Mouse (Mus musculus) left cerebral cortex, adult 9 months (tissue): Measurements from ENCODE around the gene Ada.
A peak's percentile ranks its signal among the peaks of the same experiment; 100 is the strongest.

Experiments
- DNase-seq, 2 experiments: peaks; one replicate each; pipeline ENCODE4 v3.0.0; 2022; ENCODE audit warnings: low spot score in 2 of 2

Ada gene

DNA sequence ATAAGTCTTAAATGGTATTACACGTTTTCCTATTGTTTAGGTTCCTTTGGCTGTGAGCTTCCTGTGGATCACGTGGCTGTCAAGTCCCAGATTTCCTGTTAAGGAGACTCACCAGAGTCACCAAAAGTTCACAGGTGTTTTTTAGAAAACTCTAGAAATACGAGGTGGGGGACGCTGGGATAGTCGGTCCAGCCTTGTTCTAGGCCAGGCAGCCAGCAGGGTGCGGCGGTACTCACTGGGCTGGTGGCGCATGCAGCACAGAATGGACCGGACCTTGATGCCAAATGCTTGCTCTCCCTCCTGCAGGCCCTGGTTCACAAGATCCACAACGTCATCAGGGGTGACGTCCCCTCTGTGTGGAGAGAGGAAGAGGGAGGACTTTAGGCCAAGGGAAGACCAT, 18.0 kb downstream of the Ada start:
- DNase-seq: no peak

DNA sequence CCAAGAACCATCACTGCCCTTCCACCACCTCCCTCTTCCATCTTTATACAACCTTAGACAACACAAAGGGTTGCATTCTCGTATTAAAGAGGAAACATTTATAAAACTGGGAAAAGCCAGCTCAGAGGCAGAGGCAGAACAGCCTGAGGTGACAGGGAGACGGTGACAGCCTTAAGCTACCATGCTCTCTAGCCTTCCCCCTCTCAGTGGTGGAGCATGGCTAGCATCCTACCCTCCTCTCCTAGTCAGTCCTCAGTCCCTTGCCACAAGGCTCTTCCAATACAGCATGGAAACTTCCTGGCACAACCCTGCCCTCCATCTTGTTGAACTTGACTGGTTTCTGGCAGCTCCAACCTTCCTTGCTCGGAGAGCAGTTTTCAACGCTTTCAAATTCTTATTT, 21.7 kb downstream of the Ada start:
- DNase-seq: no peak

- no peak for DNase-seq
These were observed 23.2 kb downstream of the Ada start for GRCm38 (mm10) chr2:163726766-163727393.

GRCm38 (mm10) chr2:163722550-163722949, 27.5 kb downstream of the Ada start:
- peak; percentile 55 to 69 for DNase-seq

- DNase-seq: no peak
These were observed 30.4 kb downstream of the Ada start for GRCm38 (mm10) chr2:163719616-163720015.

GRCm38 (mm10) chr2:163718951-163719603, 31.0 kb downstream of the Ada start:
- peak; percentile 52 to 84 for DNase-seq

DNA sequence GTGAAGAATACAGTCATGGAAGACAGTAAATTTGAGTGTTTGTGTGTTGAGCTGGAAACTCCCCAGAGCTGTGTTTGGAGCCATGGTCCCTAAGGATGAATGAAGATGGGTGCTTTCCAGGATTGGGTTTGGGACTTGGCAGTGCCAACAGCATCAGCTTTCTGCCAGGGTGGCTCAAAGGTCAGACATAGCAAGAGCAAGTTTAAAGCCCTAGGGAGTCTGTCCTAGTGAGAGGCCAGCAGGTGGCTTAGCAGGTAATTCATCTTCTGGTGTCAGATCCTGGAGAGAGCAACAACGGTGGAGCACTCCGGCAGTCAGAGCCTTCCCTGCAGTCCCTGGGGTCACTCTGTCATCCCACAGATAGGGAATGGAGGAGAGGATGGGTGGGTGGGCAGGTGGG, 31.5 kb downstream of the Ada start:
- no peak for DNase-seq

DNA sequence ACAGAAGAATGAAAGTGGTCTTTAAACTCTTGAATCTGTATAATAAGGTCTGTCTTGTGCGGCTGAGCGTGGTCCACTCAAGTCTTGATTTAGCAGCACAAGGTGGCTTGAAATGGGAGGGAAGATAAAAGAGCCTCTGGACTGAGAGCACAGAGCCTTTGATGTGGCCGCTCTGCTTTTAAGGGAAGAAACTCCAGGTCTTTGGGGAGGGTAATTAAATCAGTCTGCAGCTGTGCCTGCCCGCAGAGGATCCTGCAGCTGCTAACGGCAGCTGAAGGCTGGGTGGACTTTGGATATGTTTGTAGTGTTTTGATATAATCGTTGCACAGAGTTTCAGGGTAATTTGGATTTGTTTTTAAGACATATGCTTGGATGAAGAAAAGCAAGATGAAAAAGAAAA, 33.2 kb downstream of the Ada start:
- no peak for DNase-seq

DNA sequence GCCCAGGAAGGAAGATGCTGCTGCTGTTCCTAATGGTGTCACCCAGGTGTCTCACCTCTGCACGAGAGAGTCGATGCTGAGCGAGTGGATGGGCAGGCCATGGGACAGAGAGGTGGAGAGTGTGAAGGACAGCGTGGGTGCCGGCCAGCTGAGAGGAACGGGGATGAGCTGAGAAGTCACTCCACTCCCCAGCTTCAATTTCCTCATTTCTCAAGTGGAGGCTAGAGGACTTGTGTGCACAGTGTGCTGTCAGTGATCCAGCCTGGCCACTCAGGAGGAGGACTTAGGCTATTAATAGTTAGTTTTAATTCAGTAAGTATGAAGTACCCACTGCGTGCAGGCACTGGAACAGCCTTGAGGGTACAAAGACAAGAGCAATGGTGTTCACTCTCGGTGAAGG, 33.6 kb downstream of the Ada start:
- DNase-seq: peak in 1 of 2 experiments; percentile 27

GRCm38 (mm10) chr2:163713340-163713739, 36.7 kb downstream of the Ada start:
- DNase-seq: no peak

GRCm38 (mm10) chr2:163712874-163713273, 37.2 kb downstream of the Ada start:
- DNase-seq: no peak

DNA sequence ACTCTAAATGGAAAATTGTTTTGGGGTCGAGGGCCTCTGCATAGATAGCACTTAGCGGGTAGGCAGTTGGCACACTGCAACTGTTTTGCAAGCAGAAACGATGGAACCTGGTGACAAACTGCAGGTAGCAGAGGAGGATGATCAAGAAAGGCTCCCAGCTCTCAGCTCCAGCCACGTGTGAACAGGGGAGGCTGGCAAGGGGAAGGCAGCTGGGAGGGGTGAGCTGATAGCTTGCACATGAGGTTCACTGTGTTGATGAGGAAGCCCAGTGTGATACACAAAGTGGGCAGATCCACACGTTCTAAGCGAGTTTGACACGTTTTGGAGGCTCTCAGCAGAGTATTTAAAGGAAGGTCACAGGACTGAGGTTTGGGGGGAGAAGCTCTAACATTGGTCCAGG, 37.6 kb downstream of the Ada start:
- no peak for DNase-seq

DNA sequence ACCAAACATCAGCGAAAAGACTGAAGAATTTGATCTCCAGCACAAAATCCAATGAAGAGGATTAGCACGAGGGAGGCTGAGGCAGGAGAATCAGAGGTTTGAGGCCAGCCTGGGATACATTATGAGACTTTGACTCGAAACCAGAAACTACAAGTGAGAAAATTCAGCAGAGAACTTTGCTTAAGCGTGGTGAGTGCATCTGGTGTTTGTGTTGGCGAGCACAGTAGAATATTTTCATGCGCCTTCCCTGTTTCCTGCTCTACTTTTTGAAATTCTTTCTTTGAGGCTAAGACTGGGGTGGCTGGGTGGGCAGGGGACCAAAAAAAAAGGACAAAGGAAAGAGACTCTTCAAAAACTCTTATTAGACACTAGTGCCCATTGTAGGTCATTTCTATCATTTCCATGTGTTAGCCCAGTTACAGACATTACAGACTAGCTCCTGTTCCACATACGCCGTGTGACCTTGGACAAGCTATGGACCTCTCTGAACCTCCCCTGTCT, 38.6 kb downstream of the Ada start:
- peak in 1 of 2 experiments; percentile 50 for DNase-seq

DNA sequence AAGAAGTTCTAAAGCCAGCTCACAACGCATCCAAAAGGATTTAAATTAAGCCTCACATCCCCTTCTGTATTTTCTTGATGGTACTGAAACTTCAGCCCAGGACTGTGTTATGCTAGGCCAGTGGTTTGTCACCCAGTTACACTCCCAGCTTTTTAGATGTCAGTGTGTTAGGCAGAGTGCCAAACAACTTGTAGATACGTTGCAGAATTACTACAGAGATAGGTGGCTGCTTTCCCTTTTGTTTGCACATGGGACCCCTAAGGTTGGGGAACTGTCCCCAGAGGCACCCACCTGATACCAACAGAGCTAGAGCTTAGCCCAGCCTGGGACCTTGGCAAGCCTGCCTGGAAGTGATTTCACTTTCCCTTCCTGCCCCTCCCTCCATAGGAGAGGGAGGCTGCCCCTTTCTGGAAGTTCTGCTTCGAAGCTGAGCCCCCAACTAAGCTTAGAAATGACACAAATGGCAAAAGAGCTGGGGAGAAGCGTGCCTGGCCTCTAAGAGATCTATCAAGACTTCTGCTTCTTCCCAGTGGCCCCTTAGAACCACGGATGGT, 39.4 kb downstream of the Ada start:
- DNase-seq: no peak

- no peak for DNase-seq
These were observed 40.0 kb downstream of the Ada start for GRCm38 (mm10) chr2:163710000-163710399.

DNA sequence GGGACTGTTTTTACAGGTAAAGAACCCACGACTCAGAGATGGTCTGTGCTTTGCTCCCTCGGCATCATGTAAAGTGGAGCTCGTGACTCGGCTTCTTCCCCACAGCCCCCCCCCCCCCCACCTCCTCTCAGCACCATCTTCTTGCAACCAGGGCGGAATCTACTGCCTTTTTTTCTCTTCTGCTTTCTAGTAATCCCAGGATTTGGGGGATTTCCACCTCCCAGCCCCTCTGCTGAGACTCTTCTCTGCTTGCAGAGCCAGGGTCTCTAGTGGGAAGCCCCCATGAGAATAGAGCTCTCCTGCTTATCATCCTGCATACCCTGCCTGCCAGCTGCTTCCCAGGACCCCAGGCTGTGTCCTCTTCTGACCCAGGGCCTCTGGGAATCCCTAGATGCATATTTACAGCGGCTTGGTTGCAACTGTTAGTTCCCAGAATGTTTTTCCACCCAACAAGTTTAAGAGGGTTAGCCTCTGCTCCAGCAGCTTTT, 41.2 kb downstream of the Ada start:
- DNase-seq: no peak

- no peak for DNase-seq
These were observed 41.7 kb downstream of the Ada start for GRCm38 (mm10) chr2:163708321-163708720.

- peak; percentile 55 to 61 for DNase-seq
These were observed 46.3 kb downstream of the Ada start for GRCm38 (mm10) chr2:163703599-163704260.

- no peak for DNase-seq
These were observed 47.1 kb downstream of the Ada start for GRCm38 (mm10) chr2:163702921-163703320.

GRCm38 (mm10) chr2:163702431-163702830, 47.6 kb downstream of the Ada start:
- DNase-seq: no peak

DNA sequence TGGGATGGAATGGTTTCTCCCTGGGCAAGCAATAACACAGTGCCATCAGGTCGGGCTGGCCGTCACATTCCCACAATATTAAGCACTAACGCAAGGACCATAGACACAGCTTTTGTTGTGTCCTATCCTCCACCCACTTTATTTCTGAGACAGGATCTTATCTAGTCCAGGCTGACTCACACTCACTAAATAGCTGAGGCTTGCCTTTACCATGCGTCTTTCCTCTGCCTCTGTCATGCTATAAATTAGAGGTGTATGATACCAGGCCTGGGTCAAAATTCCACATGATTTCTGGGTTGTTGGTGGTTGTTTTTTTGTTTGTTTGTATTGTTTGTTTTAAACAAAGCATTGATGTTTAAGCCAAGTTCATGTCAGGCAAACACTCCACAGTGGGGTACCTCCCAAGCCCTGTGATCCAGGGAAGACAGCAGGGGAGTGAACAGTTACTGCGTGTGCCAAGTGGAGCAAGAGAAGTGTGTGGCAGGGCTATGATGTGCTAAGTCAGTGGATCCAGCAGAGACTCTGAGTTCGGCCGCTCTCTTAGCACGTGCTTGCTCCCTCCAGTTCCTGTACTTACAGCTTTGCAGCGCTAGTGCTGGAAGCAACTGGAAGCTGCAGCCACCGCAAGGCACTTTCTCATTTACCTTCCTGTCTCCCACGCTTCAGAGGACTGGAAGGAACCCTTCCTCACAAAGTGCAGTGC, 50.8 kb downstream of the Ada start:
- DNase-seq: no peak
